Mouse (Mus musculus): ENCODE measurements around the gene Hopx.

Hopx gene

DNA sequence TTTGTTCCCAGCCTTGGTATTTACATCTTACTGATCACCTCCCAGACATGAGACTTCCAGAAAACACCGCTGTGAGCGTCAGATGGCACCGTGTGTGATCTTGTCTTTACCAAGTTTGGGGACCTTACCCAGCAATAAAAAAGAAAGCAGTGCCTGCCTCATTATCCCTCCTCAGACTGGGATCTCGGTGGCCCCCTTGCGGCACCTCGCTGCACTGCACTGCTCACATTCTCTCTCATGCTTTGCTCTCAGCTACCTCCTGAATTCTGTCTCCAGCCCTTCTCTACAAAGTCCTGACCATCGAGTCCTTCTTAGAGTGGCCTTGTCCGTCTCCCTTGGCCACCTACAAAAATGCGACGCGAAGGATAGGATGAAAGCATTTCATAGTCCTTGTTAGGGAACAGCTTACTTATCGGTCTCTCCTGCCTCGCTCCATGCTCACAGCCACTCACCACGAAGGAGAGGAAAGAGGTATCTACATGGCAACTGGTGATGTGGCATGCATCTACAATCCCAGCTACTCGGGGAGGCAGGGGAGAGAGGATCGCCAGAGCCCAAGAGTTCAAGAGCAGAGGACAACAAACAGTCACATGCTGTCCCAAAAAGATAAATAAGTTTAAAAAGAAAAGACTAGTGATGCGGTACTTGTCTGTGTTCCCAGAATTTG is 53.4 kb downstream of the Hopx start:
- peak; percentile 94 for TF ChIP-seq CTCF (conservative IDR thresholded peaks at IDR 0.05; ENCODE audit: low read length)
- TF ChIP-seq POU5F1 (IDR thresholded peaks at IDR 0.05; ENCODE audit: borderline replicate concordance, low read length): no peak
- Histone ChIP-seq H3K9me3 (ENCODE audit: low read length) (no peaks in the 10 kb centered on the region), H3K27me3 (ENCODE audit: insufficient read depth, low read length) (peaks cover 19% of the 10 kb centered on the region), H3K4me1 (replicated peaks; ENCODE audit: low read depth, low read length) (peaks cover 21% of the 10 kb centered on the region), H3K36me3 (ENCODE audit: insufficient read depth, low read length) (no peaks in the 10 kb centered on the region), H3K4me3 (replicated peaks; ENCODE audit: low read length) (peak overlapping the region; percentile 43; the same call in 1 of the 2 replicates)

GRCm38 (mm10) chr5:77060363-77060762 is 54.6 kb downstream of the Hopx start:
- Histone ChIP-seq H3K9me3 (ENCODE audit: low read length) (no peaks in the 10 kb centered on the region), H3K4me1 (replicated peaks; ENCODE audit: low read depth, low read length) (peaks cover 26% of the 10 kb centered on the region), H3K4me3 (replicated peaks; ENCODE audit: low read length) (no peak overlapping the region), H3K36me3 (ENCODE audit: insufficient read depth, low read length) (no peaks in the 10 kb centered on the region), H3K27me3 (ENCODE audit: insufficient read depth, low read length) (peaks cover 22% of the 10 kb centered on the region)
- TF ChIP-seq CTCF (conservative IDR thresholded peaks at IDR 0.05; ENCODE audit: low read length): no peak
- no peak for TF ChIP-seq POU5F1 (IDR thresholded peaks at IDR 0.05; ENCODE audit: borderline replicate concordance, low read length)
- TF ChIP-seq NANOG (IDR thresholded peaks at IDR 0.05; ENCODE audit: borderline replicate concordance, low read length): no peak

DNA sequence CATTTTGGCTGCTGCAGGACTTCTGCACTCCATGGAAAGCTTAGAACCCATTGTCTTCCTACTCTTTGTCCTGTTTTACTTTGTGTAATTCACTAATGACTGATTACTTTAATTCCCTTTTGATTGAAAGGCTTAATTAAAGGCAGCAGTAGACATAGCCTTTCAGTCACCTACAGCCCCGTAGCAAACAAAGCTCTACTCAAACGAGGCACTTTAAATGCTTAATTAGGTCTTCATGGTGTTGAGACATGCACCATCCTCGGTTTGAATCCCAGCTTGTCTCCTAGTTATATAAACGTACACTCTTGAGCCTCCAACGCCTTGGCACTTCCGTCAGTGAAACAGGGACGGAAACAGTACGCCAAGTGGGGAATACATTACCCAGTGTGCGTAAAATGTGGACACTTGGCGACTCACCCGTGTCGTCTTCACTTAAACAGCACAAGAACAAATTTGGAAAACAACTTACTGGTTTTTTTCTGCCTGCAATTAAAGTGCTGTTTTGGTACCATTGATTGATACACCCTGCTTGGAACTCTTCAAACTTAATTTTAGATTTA is 58.0 kb downstream of the Hopx start:
- H3K4me1 ChIP-seq (replicated peaks; ENCODE audit: low read depth, low read length): peaks cover 26% of the 10 kb centered on the region
- peaks cover 22% of the 10 kb centered on the region for H3K27me3 ChIP-seq (ENCODE audit: insufficient read depth, low read length)
- no peak for TF ChIP-seq CTCF (conservative IDR thresholded peaks at IDR 0.05; ENCODE audit: low read length)
- no peak for TF ChIP-seq NANOG (IDR thresholded peaks at IDR 0.05; ENCODE audit: borderline replicate concordance, low read length)
- TF ChIP-seq POU5F1 (IDR thresholded peaks at IDR 0.05; ENCODE audit: borderline replicate concordance, low read length): no peak
- no peaks in the 10 kb centered on the region for H3K36me3 ChIP-seq (ENCODE audit: insufficient read depth, low read length)
- no peak overlapping the region for H3K4me3 ChIP-seq (replicated peaks; ENCODE audit: low read length)
- no peaks in the 10 kb centered on the region for H3K9me3 ChIP-seq (ENCODE audit: low read length)

DNA sequence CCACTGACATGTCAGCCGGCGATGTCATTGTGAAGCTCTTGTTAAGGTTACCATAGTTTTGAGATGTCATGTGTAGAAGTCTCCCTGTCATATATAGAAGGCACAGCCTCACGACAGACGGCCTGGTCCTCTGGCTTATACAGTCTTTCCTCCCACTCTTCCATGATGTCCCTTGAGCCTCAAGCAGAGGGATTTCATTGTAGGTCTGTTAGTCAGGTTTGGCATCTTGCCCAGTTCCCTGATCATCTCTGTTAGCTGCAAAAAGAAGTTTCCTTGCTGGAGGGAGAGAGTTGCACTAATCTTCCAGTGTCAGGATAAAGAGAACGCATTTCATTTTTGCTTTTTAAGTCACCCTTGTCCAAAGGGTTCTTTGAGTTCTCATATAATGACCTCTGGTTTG is 62.3 kb downstream of the Hopx start:
- no peak for TF ChIP-seq CTCF (conservative IDR thresholded peaks at IDR 0.05; ENCODE audit: low read length)
- TF ChIP-seq POU5F1 (IDR thresholded peaks at IDR 0.05; ENCODE audit: borderline replicate concordance, low read length): no peak
- no peak for TF ChIP-seq NANOG (IDR thresholded peaks at IDR 0.05; ENCODE audit: borderline replicate concordance, low read length)
- no peak overlapping the region for H3K4me3 ChIP-seq (replicated peaks; ENCODE audit: low read length)
- peaks cover 6% of the 10 kb centered on the region for H3K27me3 ChIP-seq (ENCODE audit: insufficient read depth, low read length)
- no peaks in the 10 kb centered on the region for H3K9me3 ChIP-seq (ENCODE audit: low read length)
- H3K36me3 ChIP-seq (ENCODE audit: insufficient read depth, low read length): no peaks in the 10 kb centered on the region
- peaks cover 11% of the 10 kb centered on the region for H3K4me1 ChIP-seq (replicated peaks; ENCODE audit: low read depth, low read length)

DNA sequence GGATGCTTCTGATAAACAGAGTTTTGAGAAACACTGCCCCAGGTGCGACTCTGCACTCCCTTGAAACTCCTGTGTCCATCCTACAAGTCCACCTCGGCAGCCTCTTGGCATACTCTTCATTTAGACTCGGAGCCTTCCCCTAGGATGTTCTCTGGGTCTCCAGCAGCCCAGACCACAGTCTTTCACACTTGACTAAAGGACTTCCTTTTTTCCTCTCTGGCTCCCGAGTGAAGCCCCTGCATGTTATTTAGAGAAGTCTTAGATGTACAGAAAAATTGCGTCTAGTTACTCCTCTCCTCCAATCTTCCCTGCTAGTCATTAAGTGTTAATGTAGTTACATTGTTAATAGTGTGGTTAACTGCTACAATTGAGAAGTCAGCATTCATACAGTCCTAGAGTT is 70.6 kb downstream of the Hopx start:
- H3K27me3 ChIP-seq (ENCODE audit: insufficient read depth, low read length): no peaks in the 10 kb centered on the region
- no peak overlapping the region for H3K4me3 ChIP-seq (replicated peaks; ENCODE audit: low read length)
- TF ChIP-seq CTCF (conservative IDR thresholded peaks at IDR 0.05; ENCODE audit: low read length): no peak
- no peak for TF ChIP-seq NANOG (IDR thresholded peaks at IDR 0.05; ENCODE audit: borderline replicate concordance, low read length)
- no peak for TF ChIP-seq POU5F1 (IDR thresholded peaks at IDR 0.05; ENCODE audit: borderline replicate concordance, low read length)
- no peaks in the 10 kb centered on the region for H3K36me3 ChIP-seq (ENCODE audit: insufficient read depth, low read length)
- peaks cover 8% of the 10 kb centered on the region; the same call in 1 of the 2 replicates for H3K4me1 ChIP-seq (replicated peaks; ENCODE audit: low read depth, low read length)
- H3K9me3 ChIP-seq (ENCODE audit: low read length): no peaks in the 10 kb centered on the region

DNA sequence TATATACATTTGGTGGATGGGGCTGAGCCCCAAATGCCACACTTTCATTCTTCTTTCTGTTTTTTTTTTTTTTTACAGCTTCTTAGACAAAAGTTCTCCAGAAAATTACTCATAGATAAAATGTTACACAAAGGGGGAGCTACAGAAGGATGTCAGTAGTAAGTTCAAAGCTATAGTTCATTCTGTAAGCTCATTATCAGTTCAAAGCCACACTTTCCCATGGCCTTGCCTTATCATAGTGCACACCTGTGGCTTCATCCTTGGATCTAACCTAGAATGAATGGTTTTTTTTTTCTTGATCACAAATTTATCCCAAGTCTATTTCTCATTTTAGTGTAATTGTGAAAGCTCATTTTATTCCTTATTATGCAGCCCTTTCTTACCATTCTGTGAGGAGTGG is 75.5 kb downstream of the Hopx start:
- Histone ChIP-seq H3K4me1 (replicated peaks; ENCODE audit: low read depth, low read length) (no peaks in the 10 kb centered on the region), H3K4me3 (replicated peaks; ENCODE audit: low read length) (no peak overlapping the region), H3K27me3 (ENCODE audit: insufficient read depth, low read length) (no peaks in the 10 kb centered on the region), H3K9me3 (ENCODE audit: low read length) (peaks cover 4% of the 10 kb centered on the region; the same call in 1 of the 2 replicates), H3K36me3 (ENCODE audit: insufficient read depth, low read length) (no peaks in the 10 kb centered on the region)
- TF ChIP-seq POU5F1 (IDR thresholded peaks at IDR 0.05; ENCODE audit: borderline replicate concordance, low read length): no peak
- no peak for TF ChIP-seq CTCF (conservative IDR thresholded peaks at IDR 0.05; ENCODE audit: low read length)
- no peak for TF ChIP-seq NANOG (IDR thresholded peaks at IDR 0.05; ENCODE audit: borderline replicate concordance, low read length)

GRCm38 (mm10) chr5:77038451-77038850 is 76.5 kb downstream of the Hopx start:
- no peak for TF ChIP-seq CTCF (conservative IDR thresholded peaks at IDR 0.05; ENCODE audit: low read length)
- no peak for TF ChIP-seq POU5F1 (IDR thresholded peaks at IDR 0.05; ENCODE audit: borderline replicate concordance, low read length)
- no peak for TF ChIP-seq NANOG (IDR thresholded peaks at IDR 0.05; ENCODE audit: borderline replicate concordance, low read length)

More at GRCm38 (mm10) chr5:77038451-77038850, 76.5 kb downstream of the Hopx start:
- Histone ChIP-seq H3K36me3 (ENCODE audit: insufficient read depth, low read length) (no peaks in the 10 kb centered on the region), H3K4me3 (replicated peaks; ENCODE audit: low read length) (no peak overlapping the region), H3K4me1 (replicated peaks; ENCODE audit: low read depth, low read length) (no peaks in the 10 kb centered on the region), H3K27me3 (ENCODE audit: insufficient read depth, low read length) (no peaks in the 10 kb centered on the region), H3K9me3 (ENCODE audit: low read length) (peaks cover 4% of the 10 kb centered on the region; the same call in 1 of the 2 replicates)
